Mouse (Mus musculus) left cerebral cortex, postnatal 14 days (tissue): Measurements from ENCODE around the gene Timm17a. TPM values are rescaled to one million over a fixed set of nuclear protein-coding genes. Genes with fewer than 3 reads are reported as not detected.

Source experiments
- DNase-seq, 2 experiments: peaks; one replicate each; pipeline ENCODE4 v3.0.0; 2021 to 2022; ENCODE audit warnings: low spot score in 2 of 2, mixed read lengths in 1 of 2
- intact Hi-C: fragments of 180-260 bp; cut with DNase I; formaldehyde crosslinking; loops from one replicate; pipeline ENCODE4 v1.15.1; 2025
- long read RNA-seq, 2 experiments: library from polyadenylated mRNA; stranded (forward); transcript quantifications; one replicate each; pipeline ENCODE4 v2.0.0; 2021
- total RNA-seq, 2 experiments: library from RNA; stranded (reverse); gene quantifications; 2 replicates each; pipeline ENCODE4 v1.2.3; 2021

Gene Timm17a
- 100 to 1,000 TPM; 187 to 189 TPM for total RNA-seq
- long read RNA-seq, experiment 1, full-length matches to known transcripts = 139 of 152 reads
- long read RNA-seq, experiment 1, partial matches to known transcripts = 7 of 152 reads
- long read RNA-seq, experiment 1, other reads (novel, unspliced or antisense) = 6 of 152 reads
- long read RNA-seq, experiment 2, full-length matches to known transcripts = 86 of 92 reads
- long read RNA-seq, experiment 2, partial matches to known transcripts = 4 of 92 reads
- long read RNA-seq, experiment 2, other reads (novel, unspliced or antisense) = 2 of 92 reads

GRCm38 (mm10) chr1:135313284-135314031 is at the start of gene Timm17a:
Gene Timm17a, minus strand, starts transcription at chr1:135313778.
- peak; percentile 95 to 96 for DNase-seq
- intact Hi-C loops = loop anchor here (5.0 kb wide), 1 partner anchor 49 kb away; no protein-coding TSS in a partner anchor

GRCm38 (mm10) chr1:135362115-135362514 is 48.5 kb upstream of the Timm17a start:
- DNase-seq = no peak
- intact Hi-C loops = loop anchor here (5.0 to 10.0 kb wide), 2 partner anchors 50 to 377 kb away; partner anchors contain the start of gene Timm17a

- intact Hi-C loops = loop anchor here (5.0 to 10.0 kb wide), 2 partner anchors 49 to 377 kb away; partner anchors contain the start of gene Timm17a
These were observed 47.9 kb upstream of the Timm17a start for GRCm38 (mm10) chr1:135361491-135361890.

GRCm38 (mm10) chr1:135359071-135359470 is 45.5 kb upstream of the Timm17a start:
- intact Hi-C loops = no loop called here
- no peak for DNase-seq

More at GRCm38 (mm10) chr1:135361491-135361890, 47.9 kb upstream of the Timm17a start:
- DNase-seq = no peak

GRCm38 (mm10) chr1:135351953-135352352 is 38.4 kb upstream of the Timm17a start:
- intact Hi-C loops = no loop called here

GRCm38 (mm10) chr1:135347498-135348169 is 34.1 kb upstream of the Timm17a start:
- intact Hi-C loops = no loop called here

More at GRCm38 (mm10) chr1:135351953-135352352, 38.4 kb upstream of the Timm17a start:
- DNase-seq = no peak

DNA sequence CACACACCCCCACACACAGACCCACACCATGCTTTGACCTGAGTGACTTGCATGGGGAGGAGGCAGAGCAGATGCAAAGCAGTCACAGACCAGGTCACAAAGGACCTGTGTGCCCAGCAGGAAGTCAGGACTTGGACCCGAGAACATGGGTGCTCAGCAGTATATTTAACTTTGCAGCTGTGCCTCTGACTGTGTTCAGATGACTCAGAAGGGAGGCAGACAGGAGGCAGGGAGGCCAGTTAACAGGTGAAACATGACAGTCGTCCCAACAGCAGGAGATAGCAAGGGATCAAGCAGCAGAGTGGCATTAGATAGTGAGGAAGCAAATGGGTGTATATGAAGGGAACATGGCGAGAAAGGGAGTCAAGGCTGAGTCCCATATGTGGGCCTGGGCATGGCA is 33.3 kb upstream of the Timm17a start:
- intact Hi-C loops = no loop called here

More at GRCm38 (mm10) chr1:135347498-135348169, 34.1 kb upstream of the Timm17a start:
- peak; percentile 58 to 73 for DNase-seq

GRCm38 (mm10) chr1:135344026-135344425 is 30.4 kb upstream of the Timm17a start:
- intact Hi-C loops = no loop called here
- no peak for DNase-seq

More for the DNA sequence above, 33.3 kb upstream of the Timm17a start:
- DNase-seq = no peak

DNA sequence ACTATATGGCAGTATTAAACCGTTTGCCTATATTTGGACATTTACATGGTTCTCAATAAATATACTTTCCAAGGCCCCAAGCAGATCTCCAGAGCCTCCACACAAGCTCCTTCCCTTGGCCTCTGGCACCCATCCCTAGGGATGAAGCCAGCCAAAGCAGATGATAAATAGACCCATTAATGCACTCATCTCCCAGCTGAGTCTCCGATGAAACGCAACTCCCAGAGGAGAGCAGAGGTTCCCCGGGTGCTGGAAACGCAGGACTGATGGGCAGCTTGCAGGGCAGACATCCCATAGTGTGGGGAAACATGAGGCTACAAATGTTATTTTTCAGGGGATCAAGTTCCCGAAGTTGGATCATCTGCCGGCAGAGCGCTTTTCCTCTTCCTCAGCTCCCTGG is 28.4 kb upstream of the Timm17a start:
- no peak for DNase-seq
- intact Hi-C loops = no loop called here

DNA sequence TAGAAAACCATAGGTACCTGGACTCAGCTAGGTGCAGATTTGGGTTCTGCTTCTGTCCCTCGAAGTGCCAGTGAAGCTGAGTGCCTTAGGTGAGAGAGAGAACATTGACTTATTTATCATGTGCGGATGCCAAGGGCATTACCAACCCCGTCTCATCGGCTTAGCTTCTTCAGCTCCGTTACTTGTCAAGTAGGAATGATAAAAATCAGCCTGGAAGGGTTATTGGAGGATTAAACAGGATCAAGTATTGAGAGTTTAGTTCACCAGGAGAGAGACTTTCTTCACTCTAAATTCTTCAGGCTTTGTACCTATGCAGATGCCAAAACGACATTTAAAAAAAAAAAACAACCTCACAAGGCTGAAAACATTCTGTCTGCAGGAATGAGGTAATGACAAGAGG is 17.0 kb upstream of the Timm17a start:
- intact Hi-C loops = no loop called here
- DNase-seq = no peak

- intact Hi-C loops = no loop called here
- no peak for DNase-seq
These were observed 14.8 kb upstream of the Timm17a start for GRCm38 (mm10) chr1:135328368-135328767.

DNA sequence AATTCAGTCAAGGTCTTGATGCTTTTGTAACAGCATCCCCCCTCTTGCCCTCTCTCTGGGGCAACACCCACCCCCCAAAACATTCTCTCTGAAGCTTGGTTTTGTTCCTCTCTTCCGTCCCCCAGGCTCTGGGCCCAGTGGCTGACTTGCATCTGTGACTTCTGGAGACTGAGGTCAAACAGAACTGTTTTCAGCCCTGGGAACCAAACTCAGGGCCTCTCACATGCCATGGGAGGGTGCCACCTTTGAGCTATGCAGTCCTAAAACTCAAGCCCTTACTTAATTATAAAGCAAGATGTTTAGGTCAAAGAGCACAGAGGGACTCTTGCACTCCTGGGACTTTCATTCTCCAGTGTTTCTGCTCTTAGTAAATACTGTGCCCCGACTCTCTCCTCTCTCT is 12.4 kb upstream of the Timm17a start:
- no peak for DNase-seq
- intact Hi-C loops = no loop called here

DNA sequence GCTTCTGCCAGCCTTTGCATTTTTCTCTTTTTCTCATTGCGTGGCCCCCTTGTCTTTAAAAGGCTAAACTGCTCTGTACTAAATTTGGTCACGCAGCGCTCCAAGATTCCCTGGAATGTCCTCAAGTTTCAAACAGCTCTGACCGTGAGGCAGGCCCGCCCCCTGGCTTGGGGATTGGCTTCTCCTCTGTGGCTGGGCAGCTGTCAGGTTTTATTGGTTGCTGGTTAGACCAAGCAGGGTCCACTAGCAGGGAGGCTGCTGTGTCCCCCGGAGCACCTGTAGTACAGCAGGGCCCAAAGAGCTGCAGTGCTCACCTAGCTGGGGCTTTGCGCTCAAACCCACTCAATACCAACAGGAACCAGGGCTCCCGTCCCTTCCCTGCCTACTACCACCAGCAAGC is 11.0 kb upstream of the Timm17a start, which contains the start of gene Lmod1:
Gene Lmod1 (plus strand): TSS at position 237 of the 400 bp plus-strand sequence.
- peak; percentile 13 to 35 for DNase-seq
- intact Hi-C loops = no loop called here

DNA sequence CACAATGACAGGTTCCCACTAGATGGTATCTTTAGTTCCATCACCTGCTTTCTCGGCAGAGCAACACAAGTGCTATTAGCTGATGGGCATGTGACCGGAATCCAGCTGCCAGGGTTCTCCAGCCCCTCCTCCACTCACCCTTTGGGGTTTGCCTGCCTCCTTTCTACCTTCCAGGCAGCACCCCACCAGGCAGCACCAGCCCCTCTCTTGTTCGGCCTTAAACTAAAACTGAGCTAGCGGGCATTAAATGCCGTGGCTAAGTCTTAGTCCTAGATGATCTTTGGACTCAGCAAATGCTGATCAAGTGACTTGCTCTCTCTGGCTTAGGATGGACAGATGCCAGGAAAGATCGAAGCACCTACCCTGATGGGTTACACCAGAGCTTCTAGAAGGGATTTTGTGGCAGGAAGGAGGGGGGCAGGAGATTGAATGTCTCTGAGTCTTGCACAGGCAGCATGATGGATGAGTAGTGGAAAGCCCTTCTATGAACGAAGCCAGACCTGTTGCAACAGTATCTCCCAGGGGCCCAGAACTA is 9.9 kb upstream of the Timm17a start:
- intact Hi-C loops = no loop called here
- no peak for DNase-seq

DNA sequence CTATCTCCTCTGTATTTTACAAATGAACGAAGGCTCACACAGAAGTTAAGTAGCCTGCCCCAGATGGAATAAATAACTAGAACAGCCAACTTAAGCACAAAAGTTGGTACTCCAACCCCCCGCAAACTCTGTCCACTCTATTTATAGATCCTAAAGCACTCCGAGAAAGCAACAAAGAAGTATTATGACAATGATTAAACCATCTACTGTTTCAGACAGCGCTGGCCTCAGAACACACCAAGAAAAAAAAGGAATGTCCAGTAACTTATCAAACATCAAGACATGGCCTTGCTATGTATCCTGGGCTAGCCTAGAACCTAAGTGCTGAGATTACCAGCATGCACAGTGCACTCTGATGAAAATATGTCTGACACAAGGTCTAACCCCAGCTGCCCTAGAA is 1.4 kb downstream of the Timm17a start:
- intact Hi-C loops = loop anchor here (5.0 kb wide), 1 partner anchor 50 kb away; no protein-coding TSS in a partner anchor
- DNase-seq = no peak

DNA sequence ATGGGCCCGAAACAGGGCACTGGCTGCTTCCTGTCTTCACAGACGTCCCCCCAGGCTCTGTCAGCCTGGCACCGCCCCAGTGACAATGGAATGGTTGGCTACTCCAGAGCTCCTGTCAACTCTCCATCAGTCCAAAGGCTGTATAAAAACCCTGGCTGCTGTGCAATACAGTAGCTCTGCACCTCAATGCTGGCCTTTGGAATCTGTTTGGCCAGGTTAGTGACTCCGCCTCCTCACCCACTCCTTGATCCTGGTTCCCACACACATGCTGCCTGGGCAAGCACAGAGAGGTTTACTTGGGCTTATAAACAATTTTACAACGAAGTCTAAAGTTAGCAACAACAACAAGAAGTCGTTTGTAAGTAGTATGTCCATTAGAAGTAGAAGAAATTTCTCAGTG is 2.2 kb downstream of the Timm17a start:
- intact Hi-C loops = loop anchor here (5.0 kb wide), 1 partner anchor 51 kb away; no protein-coding TSS in a partner anchor

DNA sequence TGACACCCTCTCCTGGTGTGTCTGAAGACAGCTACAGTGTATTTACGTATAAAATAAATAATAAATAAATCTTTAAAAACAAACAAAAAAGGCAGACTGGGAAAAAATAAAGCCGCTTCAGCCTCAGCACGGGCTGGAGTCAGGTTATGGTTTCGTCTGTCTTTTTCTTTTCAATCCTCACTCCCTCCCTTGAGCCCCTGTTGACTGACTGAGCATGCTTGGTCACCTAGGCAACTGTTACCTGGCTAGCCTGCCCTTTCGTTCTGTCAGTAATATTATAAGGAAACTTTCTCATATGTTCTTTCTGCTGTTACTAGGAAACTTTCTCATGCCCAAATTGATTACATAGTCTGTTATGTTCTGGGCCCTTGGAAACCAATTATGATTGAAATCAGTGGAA is 22.7 kb downstream of the Timm17a start:
- no peak for DNase-seq
- intact Hi-C loops = no loop called here

More for the DNA sequence above, 2.2 kb downstream of the Timm17a start:
- DNase-seq = no peak

DNA sequence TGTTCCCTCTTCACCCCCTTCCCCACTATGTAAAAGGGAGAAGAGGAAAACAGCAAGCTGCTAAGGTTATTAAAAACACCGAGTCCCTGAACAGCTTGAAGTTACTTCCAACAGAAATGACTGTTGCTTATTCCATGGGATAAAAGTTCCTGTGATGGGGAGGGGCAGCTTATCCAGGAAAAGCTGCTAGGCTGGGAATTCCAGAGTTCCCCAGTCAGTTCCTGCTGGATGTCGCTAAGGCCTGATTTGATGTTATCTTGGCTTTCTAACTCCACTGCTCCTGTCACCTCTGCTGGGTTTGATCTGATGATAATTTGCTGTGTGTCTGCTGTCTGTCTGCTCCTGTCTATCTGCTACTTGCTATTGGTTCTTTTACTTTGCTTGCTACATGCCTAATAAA is 27.3 kb downstream of the Timm17a start:
- DNase-seq = no peak
- intact Hi-C loops = no loop called here

GRCm38 (mm10) chr1:135283826-135284291 is 29.7 kb downstream of the Timm17a start, which contains the start of gene Rnpep:
Gene Rnpep, minus strand, starts transcription at chr1:135284084.
- intact Hi-C loops = no loop called here
- peak; percentile 40 to 66 for DNase-seq
